Mouse (Mus musculus) induced T-regulatory cell, adult 2 months (primary cell): ENCODE measurements around the gene Crtc1.
A peak's percentile ranks its signal among the peaks of the same experiment; 100 is the strongest.

Experiments used
- DNase-seq: peaks from one replicate; pipeline ENCODE4 v3.0.0-alpha.2; 2012; ENCODE audit warnings: low read depth

Crtc1 gene

DNA sequence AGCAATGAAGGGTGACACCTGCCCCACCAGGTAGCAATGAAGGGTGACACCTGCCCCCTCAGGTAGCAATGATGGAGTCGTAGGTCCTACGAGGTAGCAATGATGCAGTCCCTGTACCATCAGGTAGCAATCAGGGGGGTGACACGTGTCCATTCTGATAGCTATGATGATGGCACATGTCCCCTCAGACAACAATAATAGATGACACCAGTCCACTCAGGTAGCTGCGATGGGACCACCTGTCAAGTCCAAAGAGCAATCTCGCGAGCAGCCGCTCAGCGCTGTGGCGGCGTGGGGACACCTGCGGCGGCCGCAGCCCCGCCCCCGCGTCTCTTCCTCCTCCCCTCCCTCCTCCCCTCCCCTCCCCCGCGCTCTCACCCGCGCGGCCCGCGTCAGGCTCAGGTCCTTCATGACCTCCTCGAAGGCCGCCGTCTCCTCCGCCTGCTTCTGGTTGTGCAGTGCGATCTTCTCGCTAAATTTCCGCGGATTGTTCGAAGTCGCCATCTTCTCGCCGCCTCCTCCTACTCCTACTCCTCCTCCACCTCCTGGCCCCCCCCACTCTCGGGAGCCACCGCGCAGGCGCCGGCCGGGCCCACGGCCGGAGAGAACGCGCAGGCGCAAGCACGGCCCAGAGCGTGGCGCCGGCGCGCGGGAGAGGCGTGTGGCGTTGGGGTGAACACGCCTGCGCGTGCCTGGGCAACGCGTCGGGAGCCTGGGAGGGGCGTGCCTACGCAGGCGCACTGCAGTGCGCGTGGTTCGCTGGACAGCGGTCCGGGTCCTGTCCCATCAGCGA lies at the start of gene Crtc1:
Gene Crtc1, minus strand, starts transcription at position 525 of the 793 bp plus-strand sequence.
- DNase-seq = peak; percentile 98

- peak; percentile 41 for DNase-seq
These were observed 49.6 kb upstream of the Crtc1 start for GRCm38 (mm10) chr8:70488931-70489470.

- peak; percentile 47 for DNase-seq
These were observed 48.8 kb upstream of the Crtc1 start for GRCm38 (mm10) chr8:70487993-70488796.

GRCm38 (mm10) chr8:70486941-70487520 lies 47.7 kb upstream of the Crtc1 start, which contains the start of gene Tmem59l:
Gene Tmem59l (minus strand): TSS chr8:70487358.
- DNase-seq = no peak

- DNase-seq = no peak
These were observed 46.9 kb upstream of the Crtc1 start for GRCm38 (mm10) chr8:70486191-70486681.

- DNase-seq = no peak
These were observed 43.6 kb upstream of the Crtc1 start for GRCm38 (mm10) chr8:70482943-70483342.

DNA sequence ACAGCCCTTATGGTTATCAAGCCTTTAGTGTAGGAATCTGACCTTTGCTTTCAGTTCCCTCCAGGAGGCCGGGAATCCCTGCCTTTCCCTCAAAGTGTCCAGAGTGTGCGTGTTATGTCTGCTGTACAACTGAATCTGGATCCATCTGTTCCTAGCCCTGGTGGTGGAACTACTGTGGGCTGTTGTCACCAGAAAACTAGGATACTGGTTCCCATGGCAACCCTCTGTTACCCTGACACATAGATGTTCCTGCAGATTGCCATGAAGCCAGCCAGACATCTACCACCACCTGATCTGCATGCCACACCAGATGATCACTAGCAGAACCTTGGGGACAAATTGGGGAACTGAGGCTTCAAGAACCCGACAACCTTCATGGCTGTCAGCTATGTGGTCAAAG lies 42.5 kb upstream of the Crtc1 start:
- no peak for DNase-seq

DNA sequence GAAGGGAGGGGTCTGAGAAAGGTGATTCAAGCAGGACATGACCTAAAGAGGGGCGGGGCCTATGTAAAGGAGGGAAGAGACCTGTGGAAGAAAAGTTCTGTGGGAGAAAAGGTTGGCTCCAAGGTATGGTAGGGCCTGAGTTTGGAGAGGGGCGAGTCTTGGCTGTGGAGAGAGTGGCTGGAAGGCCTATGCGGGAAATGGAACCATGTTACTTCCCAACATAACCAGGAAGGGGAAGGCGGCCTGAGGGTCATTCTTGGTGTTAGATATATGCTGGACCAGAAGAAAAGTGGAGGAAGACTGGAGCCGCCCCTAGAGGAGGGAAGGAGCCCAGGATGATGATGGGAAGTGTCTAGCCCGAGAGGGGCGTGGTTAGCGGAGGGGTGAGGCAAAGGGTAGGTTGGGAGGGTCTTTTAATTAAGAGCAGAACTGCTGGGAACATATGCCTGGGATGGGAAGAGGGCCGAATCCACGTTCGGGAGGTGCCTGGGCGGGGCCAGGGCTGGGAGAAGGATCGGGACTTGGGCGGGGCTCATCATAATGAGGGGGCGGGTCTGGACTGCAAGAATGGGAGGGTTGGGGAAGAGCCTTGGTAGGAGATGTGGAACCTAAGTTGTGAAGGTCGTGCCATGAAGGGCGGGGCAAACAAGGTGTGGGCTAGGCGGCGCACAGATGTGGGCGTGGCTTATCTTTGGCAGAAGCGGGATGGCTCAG lies 38.0 kb upstream of the Crtc1 start:
- DNase-seq = peak; percentile 62

GRCm38 (mm10) chr8:70476333-70477268 lies 37.2 kb upstream of the Crtc1 start, which contains the start of gene Klhl26:
Gene Klhl26 (minus strand): TSS chr8:70476968.
- peak; percentile 97 for DNase-seq

GRCm38 (mm10) chr8:70471856-70472255 lies 32.5 kb upstream of the Crtc1 start:
- no peak for DNase-seq

DNA sequence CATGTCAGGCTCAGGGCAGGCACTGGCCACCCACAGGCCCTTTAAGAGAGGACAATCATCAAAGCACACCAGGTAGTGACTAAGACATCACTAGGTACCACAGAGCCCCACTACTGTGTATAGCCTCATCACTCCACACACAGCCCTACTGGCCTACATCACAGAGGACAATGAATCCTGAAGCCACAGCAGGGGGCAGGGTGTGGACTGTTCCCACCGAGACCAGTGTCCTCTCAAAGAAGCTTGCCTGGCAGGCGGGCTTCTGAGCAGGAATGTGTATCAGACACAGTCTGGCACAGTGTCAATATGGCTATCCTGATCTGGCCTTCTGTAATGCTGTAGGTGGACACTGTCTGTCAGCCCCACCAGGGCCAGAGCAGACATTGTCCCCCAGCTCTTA lies 30.6 kb upstream of the Crtc1 start:
- DNase-seq = no peak

DNA sequence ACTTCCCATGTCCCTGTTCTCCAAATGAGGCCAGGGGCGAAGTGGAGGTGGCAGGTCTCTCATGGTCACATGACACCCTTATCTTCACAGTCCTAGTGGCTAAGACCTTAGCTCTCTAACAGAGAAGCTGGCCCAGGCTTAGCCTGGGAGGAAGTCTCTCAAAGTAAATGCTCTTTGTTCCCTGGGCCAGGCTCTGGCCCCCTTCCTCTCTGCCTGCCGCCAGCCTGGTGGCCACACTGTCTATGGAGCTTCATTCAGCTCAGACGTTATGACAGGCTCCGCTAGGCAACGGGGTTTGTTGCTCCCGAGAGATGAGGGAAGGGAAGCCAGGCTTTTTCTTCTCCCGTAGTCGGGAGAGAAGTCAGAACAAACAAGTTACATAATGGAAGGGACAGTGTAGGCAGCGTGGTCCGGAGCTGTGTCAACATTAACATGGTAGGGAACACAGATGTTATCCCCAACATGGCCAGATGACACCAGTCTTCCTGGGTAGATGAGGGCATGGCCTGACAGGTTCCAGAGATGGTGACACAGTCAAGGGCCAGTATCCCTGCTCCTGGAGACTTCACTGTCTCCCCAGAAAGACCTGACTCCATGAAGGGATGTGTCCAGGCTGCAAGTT lies 30.0 kb upstream of the Crtc1 start:
- DNase-seq = no peak

DNA sequence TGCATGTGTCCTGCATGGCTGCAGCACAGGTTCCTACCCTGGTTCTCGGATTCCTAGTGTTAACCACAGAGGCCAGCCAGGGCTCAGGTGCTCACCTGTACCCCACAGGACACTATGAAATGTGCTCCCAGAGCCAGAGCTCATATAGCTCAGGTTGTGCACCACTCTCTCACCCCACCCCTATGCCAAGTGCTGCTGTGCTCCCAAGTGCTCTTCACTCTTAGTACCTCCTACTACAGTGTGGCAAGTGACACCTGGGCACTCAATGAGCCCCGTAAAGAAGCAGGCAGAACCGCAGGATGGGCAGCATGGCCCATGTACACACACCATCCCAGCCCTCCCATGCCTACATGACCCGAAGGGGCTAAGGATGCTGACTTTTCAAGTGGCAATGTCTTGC lies 29.4 kb upstream of the Crtc1 start:
- no peak for DNase-seq

GRCm38 (mm10) chr8:70467907-70468306 lies 28.5 kb upstream of the Crtc1 start:
- DNase-seq = no peak

GRCm38 (mm10) chr8:70467229-70467725 lies 27.9 kb upstream of the Crtc1 start:
- no peak for DNase-seq

DNA sequence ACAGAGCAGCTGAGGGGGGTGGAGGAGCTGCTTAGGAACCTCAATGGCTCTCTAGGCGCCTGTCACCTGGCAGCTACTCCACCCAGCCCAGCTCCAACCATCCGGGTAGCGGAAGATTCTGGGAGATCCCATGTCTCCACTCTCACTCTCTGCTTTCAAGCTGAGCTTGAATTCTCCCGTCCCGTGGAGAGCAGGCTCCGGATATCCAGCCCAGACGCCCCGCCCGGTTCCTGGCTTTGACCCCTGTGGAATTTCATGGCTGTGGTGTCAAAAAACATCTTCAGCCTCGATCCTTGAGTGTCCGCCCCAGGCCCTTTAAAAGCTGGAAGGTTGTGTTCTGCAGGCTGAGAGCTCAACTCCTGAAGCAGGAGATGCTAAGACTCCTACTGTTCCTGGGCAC lies 27.4 kb upstream of the Crtc1 start:
- no peak for DNase-seq

GRCm38 (mm10) chr8:70466305-70466704 lies 26.9 kb upstream of the Crtc1 start:
- DNase-seq = no peak

- no peak for DNase-seq
These were observed 26.3 kb upstream of the Crtc1 start for GRCm38 (mm10) chr8:70465701-70466100.

DNA sequence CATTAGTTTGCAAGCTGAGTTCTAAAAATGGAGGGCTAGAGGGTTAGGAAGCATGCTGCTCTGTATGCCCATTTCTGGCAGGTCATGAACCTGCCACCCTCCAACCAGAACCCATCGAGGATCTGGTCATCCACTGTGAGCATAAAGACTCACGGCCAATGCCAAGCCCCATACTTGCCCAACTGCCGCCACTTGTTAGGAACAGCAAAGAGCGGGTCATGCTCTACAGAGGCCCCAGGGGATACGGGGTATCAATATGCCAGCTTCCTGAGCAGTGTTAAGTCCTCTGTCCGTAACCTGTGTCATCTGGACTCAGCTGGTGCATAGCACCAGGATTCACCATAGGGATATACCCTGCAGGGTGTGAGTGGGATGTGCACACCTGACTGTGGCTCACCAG lies 24.8 kb upstream of the Crtc1 start:
- DNase-seq = no peak

DNA sequence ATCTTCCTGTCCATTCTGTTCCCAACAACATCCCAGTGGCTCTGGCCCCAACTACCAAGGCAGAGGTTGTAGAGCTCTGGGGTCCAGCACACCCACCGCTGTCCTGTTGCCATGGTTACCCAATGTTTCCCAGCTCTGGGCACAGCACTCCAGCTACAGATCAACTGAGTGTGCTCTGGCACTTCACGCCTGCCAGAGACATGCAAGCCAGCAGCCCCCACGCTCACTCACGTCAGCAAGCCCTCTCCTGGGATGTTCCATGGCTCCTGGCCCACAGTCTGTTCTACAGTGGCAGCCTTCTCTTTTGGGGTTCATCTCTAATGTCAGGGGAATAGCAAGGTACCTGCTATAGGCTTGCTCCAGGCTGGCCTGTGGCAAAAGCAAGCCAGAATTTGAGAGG lies 23.9 kb upstream of the Crtc1 start:
- DNase-seq = no peak
